Mouse (Mus musculus) mouse trophoblast stem cell (cell line): ENCODE data around the gene Selenoi.
"Not testable (repeated sequence)": the region's sequence is repeated elsewhere in the genome, so short reads cannot be mapped to it uniquely, and the experiment has no call there.

Source experiments
- in situ Hi-C, 2 experiments: fragments of 300-500 bp; cut with MseI, MboI; formaldehyde crosslinking; loops; 2 replicates in 1 of 2; 3 replicates in 1 of 2; pipeline ENCODE4 v1.15.1; 2025

Selenoi gene

DNA sequence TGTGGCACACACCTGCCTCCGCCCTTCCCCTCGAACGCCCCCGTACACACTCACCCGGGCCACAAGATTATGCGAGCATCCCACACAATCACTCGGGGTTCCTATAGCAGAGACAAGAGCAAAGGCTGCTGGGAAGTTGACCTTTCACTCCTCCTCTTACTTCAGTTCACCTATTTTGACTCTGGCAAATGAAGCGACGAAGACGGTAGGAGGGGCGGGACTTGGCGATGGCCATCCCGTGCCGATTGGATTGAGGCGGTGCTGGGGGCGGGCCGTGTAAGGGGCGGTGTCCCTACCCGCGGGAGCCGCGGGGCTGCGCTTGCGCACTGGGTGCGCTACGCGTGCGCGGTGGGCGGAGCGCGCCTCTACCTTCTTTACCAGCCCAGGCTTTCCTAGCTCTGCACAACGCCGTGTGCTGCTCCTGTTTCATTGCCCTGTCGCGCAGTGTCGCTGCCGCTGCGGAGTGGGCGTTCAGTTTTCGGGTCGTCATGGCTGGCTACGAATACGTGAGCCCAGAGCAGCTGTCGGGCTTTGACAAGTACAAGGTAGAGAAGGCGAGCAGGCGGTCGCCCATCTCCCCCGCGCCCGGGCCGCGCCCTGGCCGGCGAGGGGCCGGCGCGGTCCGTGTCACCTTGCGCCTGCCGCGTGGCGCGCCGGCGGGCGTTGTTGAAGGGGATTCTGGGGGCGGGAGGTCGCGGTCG lies at the start of gene Selenoi:
Selenoi (plus strand) TSS at position 311 of the 701 bp plus-strand sequence.
- in situ Hi-C loops: no loop called here

- in situ Hi-C loops: no loop called here
Measured at GRCm38 (mm10) chr5:30187687-30188485, 44.5 kb upstream of the Selenoi start.

DNA sequence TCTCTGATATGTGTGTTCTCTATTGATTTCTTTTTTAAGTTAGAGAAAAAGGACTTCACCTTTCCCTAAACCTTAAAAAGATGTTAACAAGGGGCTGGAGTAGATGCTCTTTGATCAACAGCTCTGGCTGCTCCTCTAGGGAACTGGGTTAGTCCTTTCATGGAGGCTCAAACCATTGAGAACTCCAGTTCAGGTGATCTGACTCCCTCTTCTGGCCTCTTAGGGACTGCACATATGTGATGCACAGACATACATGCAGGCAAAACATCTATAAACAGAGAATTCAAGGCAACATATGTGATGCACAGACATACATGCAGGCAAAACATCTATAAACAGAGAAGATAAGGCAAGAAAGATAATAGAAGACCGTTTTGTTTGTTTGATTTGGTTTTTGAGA lies 39.9 kb upstream of the Selenoi start:
- in situ Hi-C loops: no loop called here

DNA sequence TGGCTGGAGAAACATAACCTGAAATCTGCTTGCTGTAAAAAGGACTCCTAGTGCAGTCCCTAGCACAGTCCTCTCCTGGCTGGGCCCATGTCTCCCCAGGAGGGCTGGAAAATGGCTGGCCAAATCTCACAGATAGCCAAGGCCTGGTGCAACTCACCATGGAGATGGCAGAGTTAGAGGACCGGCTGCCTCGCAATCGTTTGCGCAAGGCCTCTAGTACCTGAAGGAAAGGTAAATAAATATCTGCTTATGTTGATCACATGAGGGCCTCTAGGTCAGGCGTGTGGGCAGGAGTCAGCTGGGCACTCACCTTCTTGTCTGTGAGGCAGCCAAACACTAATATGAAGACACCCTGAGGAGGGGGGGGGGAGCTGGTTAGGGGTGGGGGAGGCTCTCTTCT lies 37.0 kb upstream of the Selenoi start:
- in situ Hi-C loops: no loop called here

GRCm38 (mm10) chr5:30198257-30198656 lies 34.1 kb upstream of the Selenoi start:
- in situ Hi-C loops: no loop called here

- in situ Hi-C loops: no loop called here
Measured at GRCm38 (mm10) chr5:30201521-30201920, 30.9 kb upstream of the Selenoi start.

DNA sequence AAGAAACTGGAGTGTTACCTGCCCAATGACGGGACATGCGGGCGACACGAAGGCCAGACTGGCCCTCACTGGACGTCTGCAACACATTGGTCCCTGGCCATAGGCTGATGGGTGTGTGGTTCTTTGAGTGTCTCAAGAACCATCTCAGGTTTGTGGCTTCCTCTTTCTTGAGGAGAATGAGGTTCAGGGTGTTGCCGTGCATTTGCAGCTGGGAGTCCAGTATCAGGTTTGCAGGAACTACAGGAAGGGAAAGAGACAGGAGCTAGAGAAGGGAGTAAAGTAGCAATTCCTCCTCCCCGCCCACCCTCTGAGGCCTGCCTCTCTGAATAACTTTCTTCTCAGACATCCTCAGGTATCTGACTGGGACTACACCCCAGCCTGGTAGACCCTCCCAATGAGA lies 30.2 kb upstream of the Selenoi start:
- in situ Hi-C loops: no loop called here

- in situ Hi-C loops: no loop called here
Measured at GRCm38 (mm10) chr5:30203216-30203885, 29.0 kb upstream of the Selenoi start.

- in situ Hi-C loops: no loop called here
Measured at GRCm38 (mm10) chr5:30204441-30204840, 27.9 kb upstream of the Selenoi start.

DNA sequence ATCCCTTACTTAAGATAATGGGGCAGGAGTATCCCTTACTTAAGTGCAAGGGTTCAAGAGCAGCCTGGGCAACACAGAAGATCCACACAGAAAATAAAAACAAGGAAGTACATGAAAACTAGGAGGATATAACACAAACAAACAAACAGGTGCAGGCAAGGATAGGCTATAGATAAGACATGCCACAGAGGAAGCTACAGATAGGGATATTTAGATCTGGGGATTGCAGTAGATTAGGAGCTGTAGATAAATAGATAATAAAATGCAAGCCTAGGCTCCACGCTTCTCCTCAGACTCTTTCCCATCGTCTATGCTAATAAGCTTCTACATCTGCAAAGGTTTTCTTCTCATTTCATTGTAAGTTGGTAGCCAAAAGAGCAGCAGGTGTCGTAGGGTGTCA lies 27.3 kb upstream of the Selenoi start:
- in situ Hi-C loops: no loop called here

DNA sequence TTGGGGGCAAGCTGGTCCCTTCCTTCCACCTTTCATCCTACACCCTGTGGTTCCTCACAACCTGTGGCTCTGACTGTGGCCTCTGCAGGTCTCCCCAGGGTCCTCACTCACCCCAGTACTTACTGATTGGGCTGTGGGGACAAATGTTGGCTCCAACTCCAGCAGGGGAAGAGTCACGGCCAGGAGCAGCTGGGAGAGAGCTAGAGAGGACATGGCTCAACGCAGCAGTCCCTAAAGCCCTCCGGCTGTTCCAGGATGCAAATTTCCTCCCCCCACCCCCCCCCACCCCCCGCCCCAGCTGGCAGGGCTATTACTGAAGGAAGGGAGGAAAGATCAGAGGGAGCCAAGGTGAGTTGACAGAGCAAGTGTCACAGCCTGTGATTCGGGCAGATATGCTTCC lies 26.9 kb upstream of the Selenoi start, which contains the start of gene Adgrf3:
Adgrf3 (minus strand) TSS at position 230 of the 400 bp plus-strand sequence.
- in situ Hi-C loops: no loop called here

GRCm38 (mm10) chr5:30207276-30207675 lies 25.1 kb upstream of the Selenoi start:
- in situ Hi-C loops: no loop called here

DNA sequence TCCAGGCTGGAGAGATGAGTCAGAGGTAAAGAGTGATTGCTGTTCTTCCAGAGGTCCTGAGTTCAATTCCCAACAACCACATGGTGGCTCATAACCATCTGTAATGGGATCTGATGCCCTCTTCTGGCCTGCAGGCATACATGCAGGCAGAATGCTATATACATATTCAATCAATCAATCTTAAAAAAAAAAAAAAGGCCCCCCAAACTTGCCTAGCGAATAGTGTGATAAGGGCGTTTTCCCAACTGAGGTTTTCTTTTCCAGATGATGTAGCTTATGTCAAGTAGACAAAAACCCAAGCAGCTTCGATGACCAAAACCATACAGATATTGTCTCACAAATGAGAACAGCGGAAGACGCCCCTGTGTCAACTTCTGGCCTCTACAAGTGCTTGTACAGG lies 21.6 kb upstream of the Selenoi start:
- in situ Hi-C loops: not testable (repeated sequence)

DNA sequence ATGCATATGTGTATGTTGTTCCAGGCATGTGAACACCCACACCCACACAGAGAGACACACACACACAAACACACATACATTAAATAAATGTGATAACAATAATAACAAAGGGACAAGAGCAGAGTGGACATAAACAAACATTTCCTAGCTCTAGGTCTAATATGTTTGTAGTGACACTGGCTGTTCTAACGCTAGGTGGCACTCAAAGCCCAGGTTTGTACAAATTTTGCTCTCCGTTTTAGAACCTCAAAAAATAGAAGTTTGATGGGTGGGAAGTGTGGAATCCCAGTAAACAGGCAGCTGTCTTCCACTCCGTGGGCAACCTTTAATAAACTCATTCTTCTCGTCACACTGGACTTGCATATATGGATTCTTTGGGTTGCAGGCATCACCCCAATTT lies 17.5 kb upstream of the Selenoi start:
- in situ Hi-C loops: no loop called here

DNA sequence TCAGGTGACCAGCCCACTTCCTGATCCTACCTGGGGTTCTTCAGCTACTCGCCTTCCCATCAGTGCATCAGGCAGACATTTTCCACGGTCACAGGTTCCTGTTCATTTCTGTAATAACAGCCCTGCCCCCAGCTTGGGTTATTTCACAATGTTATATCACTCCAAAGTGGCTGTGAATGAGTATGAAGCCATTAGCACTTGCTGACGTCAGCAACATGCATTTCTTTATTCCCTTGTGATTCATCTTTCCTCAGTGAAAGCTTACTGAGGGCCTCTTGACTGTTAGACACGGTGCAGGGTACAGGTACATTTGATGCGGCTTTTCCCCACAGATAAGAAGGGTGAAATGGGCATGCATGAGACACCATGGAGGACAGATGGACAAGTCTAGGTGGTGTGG lies 16.4 kb upstream of the Selenoi start:
- in situ Hi-C loops: no loop called here

GRCm38 (mm10) chr5:30219715-30220114 lies 12.7 kb upstream of the Selenoi start:
- in situ Hi-C loops: no loop called here

- in situ Hi-C loops: no loop called here
Measured at GRCm38 (mm10) chr5:30220666-30221065, 11.7 kb upstream of the Selenoi start.

GRCm38 (mm10) chr5:30222681-30223080 lies 9.7 kb upstream of the Selenoi start:
- in situ Hi-C loops: no loop called here

DNA sequence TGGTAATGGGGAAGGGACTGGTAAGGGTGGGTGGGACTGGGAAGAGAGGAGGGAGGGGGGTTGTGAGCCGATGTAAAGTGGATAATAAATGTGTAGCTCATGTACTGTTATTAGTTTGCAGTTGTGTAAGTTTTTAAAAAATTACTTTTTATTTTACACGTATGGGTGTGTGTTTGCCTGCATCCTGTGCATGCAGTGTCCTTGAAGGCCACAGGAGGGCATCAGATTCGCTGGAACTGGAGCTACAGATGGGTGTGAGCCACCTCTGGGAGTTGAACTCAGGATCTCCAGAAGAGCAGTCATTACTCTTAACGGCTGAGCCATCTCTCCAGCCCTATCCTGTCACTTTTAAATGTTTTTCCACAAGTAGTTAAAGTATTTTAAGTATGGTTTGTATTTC lies 1.5 kb upstream of the Selenoi start:
- in situ Hi-C loops: no loop called here

DNA sequence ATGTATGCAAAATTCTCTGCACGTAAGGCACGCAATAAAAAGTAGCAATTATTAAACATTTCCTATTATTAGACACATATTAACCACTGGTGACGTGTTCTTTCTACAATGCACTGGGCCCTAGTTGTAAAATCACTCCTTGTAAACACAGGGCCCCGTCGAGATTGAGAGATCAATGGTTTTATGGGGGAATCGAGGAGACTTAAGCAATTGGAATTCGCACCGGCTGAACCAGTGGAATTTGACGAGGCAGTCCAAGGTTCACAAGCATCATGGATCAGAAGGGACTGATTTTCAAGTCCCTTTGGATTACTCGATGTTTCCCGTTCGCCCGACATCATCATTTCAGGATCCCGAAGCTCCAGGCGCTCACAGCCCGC lies 500 bp upstream of the Selenoi start:
- in situ Hi-C loops: no loop called here

GRCm38 (mm10) chr5:30233042-30233441 lies 661 bp downstream of the Selenoi start:
- in situ Hi-C loops: no loop called here

GRCm38 (mm10) chr5:30233979-30234378 lies 1.6 kb downstream of the Selenoi start:
- in situ Hi-C loops: no loop called here
